In genomic region chr6:100178830-100179229, GRCm38 (mm10) we compare ENCODE assay signal across 29 mouse cellular contexts.
DNase-seq lines count a peak whose midpoint lies in the region; ATAC-seq and TF ChIP-seq lines count a peak whose summit lies in the region.
"Had no signal": no experiment of that assay in that cellular context is flagged by ENCODE, and none has a peak within 500 bp of the region (broad histone marks: within the 10 kb centered on the region; RNA-seq: fewer than 3 reads in every experiment).

No protein-coding gene starts in this region.

- H3K4me3 ChIP-seq in MEL (ENCODE audit: control insufficient read depth in 1 of 2, insufficient read depth in 1 of 2, low read depth in 2 of 2, low read length in 2 of 2), result no peak overlapping the region
- H3K4me3 ChIP-seq in liver, embryonic 12.5 days, result no peak overlapping the region
- H3K4me3 ChIP-seq in liver, postnatal 0 days (ENCODE audit: low read depth, low read length), result no peak overlapping the region
- H3K4me3 ChIP-seq: embryonic facial prominence, embryonic 12.5 days; heart, embryonic 10.5 days; heart, embryonic 15.5 days; hindbrain, embryonic 12.5 days; kidney, embryonic 15.5 days; midbrain, embryonic 10.5 days; midbrain, embryonic 15.5 days; neural tube, embryonic 15.5 days; stomach, embryonic 15.5 days had no signal

- TF ChIP-seq RAD21 in MEL (IDR thresholded peaks at IDR 0.05; ENCODE audit: low read depth, low read length), result no peak

- DNase-seq in MEL (ENCODE audit: low read depth, low spot score), result peak; percentile 27
- no peak for DNase-seq in liver, postnatal 0 days
- no peak for DNase-seq in frontal cortex, postnatal 14 days (ENCODE audit: low spot score in 2 of 2)
- no peak for DNase-seq in cerebellum, adult 9-10 months
- DNase-seq in frontal cortex, postnatal 10 days (ENCODE audit: low spot score in 2 of 2), result no peak
- DNase-seq: adrenal gland, postnatal 36 days; cerebellum, adult 8-10 months; cerebellum, postnatal 36 days; embryo, embryonic 11 days; gastrocnemius, postnatal 25 days; heart, adult 11 months; kidney, adult 11 months; kidney, postnatal 25 days; right cerebral cortex, postnatal 25 days; thymus, postnatal 14 days had no signal

- H3K4me2 ChIP-seq in liver, embryonic 12.5 days, result no peak overlapping the region
- H3K4me2 ChIP-seq in liver, postnatal 0 days (ENCODE audit: low read depth, low read length), result no peak overlapping the region
- H3K4me2 ChIP-seq: embryonic facial prominence, embryonic 12.5 days; heart, embryonic 15.5 days; hindbrain, embryonic 12.5 days; kidney, embryonic 15.5 days; midbrain, embryonic 15.5 days; neural tube, embryonic 15.5 days; stomach, embryonic 15.5 days had no signal

- ATAC-seq in erythroblast, adult 5-6 weeks (replicated peaks; ENCODE audit: low FRiP score, poor library complexity, severe bottlenecking), result peak; percentile 50; the same call in 1 of the 2 replicates
- ATAC-seq in liver, embryonic 12.5 days, result peak; percentile 77
- no peak for ATAC-seq in liver, postnatal 0 days
- ATAC-seq: hindbrain, postnatal 0 days; midbrain, embryonic 15.5 days had no signal

- H3K27me3 ChIP-seq in MEL (ENCODE audit: control insufficient read depth in 1 of 2, insufficient read depth in 2 of 2, low read length in 2 of 2), result no peaks in the 10 kb centered on the region
- H3K27me3 ChIP-seq in liver, embryonic 12.5 days (replicated peaks), result peaks cover 24% of the 10 kb centered on the region
- no peaks in the 10 kb centered on the region for H3K27me3 ChIP-seq in liver, postnatal 0 days (ENCODE audit: insufficient read depth, low read length)
- H3K27me3 ChIP-seq: embryonic facial prominence, embryonic 12.5 days; heart, embryonic 15.5 days; stomach, embryonic 15.5 days had no signal

- H3K9ac ChIP-seq in MEL (ENCODE audit: control insufficient read depth, low read depth, low read length, poor library complexity, severe bottlenecking), result no peak overlapping the region
- H3K9ac ChIP-seq in liver, embryonic 12.5 days, result no peak overlapping the region
- no peak overlapping the region for H3K9ac ChIP-seq in liver, postnatal 0 days (replicated peaks)
- H3K9ac ChIP-seq: embryonic facial prominence, embryonic 12.5 days; heart, embryonic 15.5 days; hindbrain, embryonic 12.5 days; kidney, embryonic 15.5 days; midbrain, embryonic 15.5 days; neural tube, embryonic 15.5 days; stomach, embryonic 15.5 days had no signal

- no peaks in the 10 kb centered on the region for H3K79me2 ChIP-seq in MEL (ENCODE audit: control insufficient read depth, insufficient read depth, low read length, poor library complexity)

- H3K36me3 ChIP-seq in MEL (ENCODE audit: control insufficient read depth in 1 of 2, insufficient read depth in 2 of 2, low read length in 2 of 2), result peaks cover 0 to 2% of the 10 kb centered on the region in 2 experiments; a peak in 1 of 4 replicates
- no peaks in the 10 kb centered on the region for H3K36me3 ChIP-seq in liver, embryonic 12.5 days
- no peaks in the 10 kb centered on the region for H3K36me3 ChIP-seq in liver, postnatal 0 days (replicated peaks; ENCODE audit: insufficient read depth, low read length)
- H3K36me3 ChIP-seq: embryonic facial prominence, embryonic 12.5 days; G1E; heart, embryonic 10.5 days; heart, embryonic 15.5 days; hindbrain, embryonic 12.5 days; kidney, embryonic 15.5 days; midbrain, embryonic 10.5 days; midbrain, embryonic 15.5 days; neural tube, embryonic 15.5 days; stomach, embryonic 15.5 days had no signal

- no peak for TF ChIP-seq POLR2A in MEL (IDR thresholded peaks at IDR 0.05; ENCODE audit: control insufficient read depth in 1 of 2, insufficient read depth in 1 of 2, low read depth in 1 of 2, low read length in 2 of 2, poor library complexity in 1 of 2)

- H3K4me1 ChIP-seq in MEL (ENCODE audit: control insufficient read depth in 1 of 2, insufficient read depth in 2 of 2, low read length in 2 of 2), result peaks cover 3 to 8% of the 10 kb centered on the region in 2 experiments; a peak in 2 of 4 replicates
- peaks cover 25% of the 10 kb centered on the region for H3K4me1 ChIP-seq in liver, embryonic 12.5 days
- peaks cover 7% of the 10 kb centered on the region for H3K4me1 ChIP-seq in liver, postnatal 0 days (ENCODE audit: insufficient read depth)
- H3K4me1 ChIP-seq: embryonic facial prominence, embryonic 12.5 days; hindbrain, embryonic 12.5 days; kidney, embryonic 15.5 days; midbrain, embryonic 10.5 days; midbrain, embryonic 15.5 days; neural tube, embryonic 15.5 days; stomach, embryonic 15.5 days had no signal

- H3K27ac ChIP-seq in MEL (ENCODE audit: control insufficient read depth, low read depth, low read length), result no peak overlapping the region
- no peak overlapping the region for H3K27ac ChIP-seq in liver, embryonic 12.5 days
- H3K27ac ChIP-seq in liver, postnatal 0 days (ENCODE audit: low read depth), result no peak overlapping the region
- H3K27ac ChIP-seq: embryonic facial prominence, embryonic 12.5 days; heart, embryonic 10.5 days; heart, embryonic 15.5 days; hindbrain, embryonic 12.5 days; hindbrain, postnatal 0 days; kidney, embryonic 15.5 days; macrophage; midbrain, embryonic 10.5 days; midbrain, embryonic 15.5 days; neural tube, embryonic 15.5 days; stomach, embryonic 15.5 days had no signal

- peak; percentile 21 to 73; a peak in 3 of 4 replicates for TF ChIP-seq EP300 in MEL (IDR thresholded peaks at IDR 0.05; ENCODE audit: low read depth in 1 of 2, low read length in 2 of 2)
- peak; percentile 67 for TF ChIP-seq EP300 in liver, postnatal 0 days (IDR thresholded peaks at IDR 0.05; ENCODE audit: low read depth)

- WGBS in liver, embryonic 12.5 days (ENCODE audit: insufficient replicate concordance), result 10% methylated on average over 3 of the region's 3 CpGs
- WGBS in liver, postnatal 0 days (ENCODE audit: insufficient replicate concordance), result 41% methylated on average over 3 of the region's 3 CpGs

- no peaks in the 10 kb centered on the region for H3K9me3 ChIP-seq in MEL (replicated peaks; ENCODE audit: insufficient read depth, low read length)
- H3K9me3 ChIP-seq in liver, embryonic 12.5 days (replicated peaks), result no peaks in the 10 kb centered on the region
- no peaks in the 10 kb centered on the region for H3K9me3 ChIP-seq in liver, postnatal 0 days (ENCODE audit: low read length)
- H3K9me3 ChIP-seq: embryonic facial prominence, embryonic 12.5 days; heart, embryonic 10.5 days; heart, embryonic 15.5 days; hindbrain, embryonic 12.5 days; kidney, embryonic 15.5 days; midbrain, embryonic 10.5 days; midbrain, embryonic 15.5 days; neural tube, embryonic 15.5 days; stomach, embryonic 15.5 days had no signal

- no peak for TF ChIP-seq CTCF in MEL (IDR thresholded peaks at IDR 0.05 in 2 of 3, conservative IDR thresholded peaks at IDR 0.05 in 1 of 3; ENCODE audit: control insufficient read depth in 1 of 3, insufficient read depth in 1 of 3, low read depth in 2 of 3, low read length in 3 of 3, poor library complexity in 1 of 3, severe bottlenecking in 1 of 3)
- TF ChIP-seq CTCF in liver, postnatal 0 days (IDR thresholded peaks at IDR 0.05; ENCODE audit: low read depth), result no peak

TF ChIP-seq in MEL, 35 proteins besides CTCF, POLR2A, EP300 and RAD21:
- no peak for TF ChIP-seq ELF1 (IDR thresholded peaks at IDR 0.05; ENCODE audit: low read depth, low read length)
- no peak for TF ChIP-seq MXI1 (IDR thresholded peaks at IDR 0.05; ENCODE audit: low read depth, low read length)
- TF ChIP-seq TBP (IDR thresholded peaks at IDR 0.05; ENCODE audit: low read depth, low read length), result no peak
- TF ChIP-seq CHD1 (IDR thresholded peaks at IDR 0.05; ENCODE audit: low read depth, low read length), result no peak
- no peak for TF ChIP-seq USF1 (IDR thresholded peaks at IDR 0.05; ENCODE audit: low read depth, low read length)
- no peak for TF ChIP-seq NELFE (IDR thresholded peaks at IDR 0.05; ENCODE audit: low read depth, low read length)
- TF ChIP-seq ZNF384 (IDR thresholded peaks at IDR 0.05; ENCODE audit: low read depth, low read length), result no peak
- TF ChIP-seq MAZ (IDR thresholded peaks at IDR 0.05; ENCODE audit: low read depth, low read length), result no peak
- TF ChIP-seq NRF1 (IDR thresholded peaks at IDR 0.05; ENCODE audit: insufficient read depth, low read depth, low read length, poor library complexity, severe bottlenecking), result no peak
- no peak for TF ChIP-seq UBTF (IDR thresholded peaks at IDR 0.05; ENCODE audit: borderline replicate concordance, insufficient read depth, low read depth, low read length)
- no peak for TF ChIP-seq GABPA (IDR thresholded peaks at IDR 0.05; ENCODE audit: low read depth, low read length)
- TF ChIP-seq TAL1 (IDR thresholded peaks at IDR 0.05; ENCODE audit: low read length), result peak; percentile 24; the same call in 1 of the 2 replicates
- TF ChIP-seq MYB (IDR thresholded peaks at IDR 0.05; ENCODE audit: low read depth, low read length), result 0 out of 2 replicates have a peak, but pooled peaks have one; percentile 20
- TF ChIP-seq MYC (IDR thresholded peaks at IDR 0.05; ENCODE audit: low read depth, low read length), result no peak
- TF ChIP-seq POLR2AphosphoS5 (IDR thresholded peaks at IDR 0.05; ENCODE audit: borderline replicate concordance, low read depth, low read length), result no peak
- no peak for TF ChIP-seq RCOR1 (IDR thresholded peaks at IDR 0.05; ENCODE audit: low read depth, low read length)
- TF ChIP-seq BHLHE40 (IDR thresholded peaks at IDR 0.05; ENCODE audit: borderline replicate concordance, low read depth, low read length), result no peak
- TF ChIP-seq USF2 (IDR thresholded peaks at IDR 0.05; ENCODE audit: borderline replicate concordance in 1 of 2, insufficient read depth in 1 of 2, low read depth in 1 of 2, low read length in 2 of 2), result no peak
- TF ChIP-seq ETS1 (IDR thresholded peaks at IDR 0.05; ENCODE audit: low read depth, low read length), result 0 out of 2 replicates have a peak, but pooled peaks have one; percentile 14
- no peak for TF ChIP-seq SMC3 (IDR thresholded peaks at IDR 0.05; ENCODE audit: low read depth, low read length)
- peak; percentile 72 for TF ChIP-seq TCF12 (IDR thresholded peaks at IDR 0.05; ENCODE audit: low read depth, low read length)
- TF ChIP-seq ZMIZ1 (IDR thresholded peaks at IDR 0.05; ENCODE audit: low read depth, low read length), result no peak
- TF ChIP-seq GATA1 (IDR thresholded peaks at IDR 0.05; ENCODE audit: low read depth, low read length), result peak; percentile 47; the same call in 1 of the 2 replicates
